Mouse (Mus musculus) Muller cell, postnatal 12 days (primary cell): Measurements from ENCODE around the gene Fam160a1.

Experiments
- DNase-seq: peaks from one replicate; pipeline ENCODE4 v3.0.0-alpha.2; 2015; ENCODE audit errors: inconsistent ontology term

The Fam160a1 gene

GRCm38 (mm10) chr3:85635126-85635419 is 182.0 kb downstream of the Fam160a1 start:
- no peak for DNase-seq

- no peak for DNase-seq
These were observed 182.5 kb downstream of the Fam160a1 start for GRCm38 (mm10) chr3:85634389-85635125.

- no peak for DNase-seq
These were observed 183.4 kb downstream of the Fam160a1 start for GRCm38 (mm10) chr3:85633733-85634132.

GRCm38 (mm10) chr3:85629895-85630510 is 187.1 kb downstream of the Fam160a1 start:
- DNase-seq, result no peak

GRCm38 (mm10) chr3:85619751-85620150 is 197.3 kb downstream of the Fam160a1 start:
- peak; percentile 64 for DNase-seq

GRCm38 (mm10) chr3:85619345-85619744 is 197.7 kb downstream of the Fam160a1 start:
- DNase-seq, result no peak

GRCm38 (mm10) chr3:85618885-85619284 is 198.2 kb downstream of the Fam160a1 start:
- no peak for DNase-seq

GRCm38 (mm10) chr3:85616389-85616788 is 200.7 kb downstream of the Fam160a1 start:
- no peak for DNase-seq
